Mouse (Mus musculus): Measurements from ENCODE around the gene Gls2. TPM values are rescaled to one million over a fixed set of nuclear protein-coding genes. Genes with fewer than 3 reads are reported as not detected.
"Not testable (repeated sequence)": the region's sequence is repeated elsewhere in the genome, so short reads cannot be mapped to it uniquely, and the experiment has no call there.

Gls2 gene
- 10 to 100 TPM; 21.3 to 22.6 TPM for total RNA-seq (2021)
- long read RNA-seq, experiment 1, transcript Gls2-201 (18 exons, 2,573 nt), result major isoform, 9 of 40 reads
- long read RNA-seq, experiment 1, partial matches to known transcripts, result 8 of 40 reads
- long read RNA-seq, experiment 1, other reads (novel, unspliced or antisense), result 21 of 40 reads
- long read RNA-seq, experiment 2, transcript Gls2-201 (18 exons, 2,573 nt), result major isoform, 7 of 28 reads
- long read RNA-seq, experiment 2, partial matches to known transcripts, result 7 of 28 reads
- long read RNA-seq, experiment 2, other reads (novel, unspliced or antisense), result 12 of 28 reads

- peak; percentile 98 for DNase-seq (ENCODE audit: low spot score in 2 of 2)
- intact Hi-C loops (cut with DNase I), result no loop called here
Observed at GRCm38 (mm10) chr10:128194024-128194550, at the start of gene Gls2. Gene Gls2 (plus strand): TSS chr10:128194457.

- intact Hi-C loops (cut with DNase I), result no loop called here
- DNase-seq (ENCODE audit: low spot score in 2 of 2), result no peak
Observed at GRCm38 (mm10) chr10:128144961-128145360, 49.3 kb upstream of the Gls2 start.

GRCm38 (mm10) chr10:128148789-128149365 is 45.4 kb upstream of the Gls2 start:
- intact Hi-C loops (cut with DNase I), result no loop called here
- DNase-seq (ENCODE audit: low spot score in 2 of 2), result no peak

GRCm38 (mm10) chr10:128149592-128149991 is 44.7 kb upstream of the Gls2 start:
- no peak for DNase-seq (ENCODE audit: low spot score in 2 of 2)
- intact Hi-C loops (cut with DNase I), result no loop called here

- no peak for DNase-seq (ENCODE audit: low spot score in 2 of 2)
- intact Hi-C loops (cut with DNase I), result no loop called here
Observed at GRCm38 (mm10) chr10:128150941-128151340, 43.3 kb upstream of the Gls2 start.

GRCm38 (mm10) chr10:128153978-128154377 is 40.3 kb upstream of the Gls2 start:
- DNase-seq (ENCODE audit: low spot score in 2 of 2), result no peak
- intact Hi-C loops (cut with DNase I), result no loop called here

- DNase-seq (ENCODE audit: low spot score in 2 of 2); intact Hi-C loops (cut with DNase I): not testable (repeated sequence)
Observed at GRCm38 (mm10) chr10:128165726-128166125, 28.5 kb upstream of the Gls2 start.

GRCm38 (mm10) chr10:128167091-128167490 is 27.2 kb upstream of the Gls2 start:
- DNase-seq (ENCODE audit: low spot score in 2 of 2), result no peak
- intact Hi-C loops (cut with DNase I), result no loop called here

- DNase-seq (ENCODE audit: low spot score in 2 of 2); intact Hi-C loops (cut with DNase I): not testable (repeated sequence)
Observed at GRCm38 (mm10) chr10:128171348-128171747, 22.9 kb upstream of the Gls2 start.

GRCm38 (mm10) chr10:128175302-128175701 is 19.0 kb upstream of the Gls2 start:
- intact Hi-C loops (cut with DNase I), result loop anchor here (5.0 kb wide), 1 partner anchor 78 kb away; no protein-coding TSS in a partner anchor
- DNase-seq (ENCODE audit: low spot score in 2 of 2), result no peak

GRCm38 (mm10) chr10:128175996-128176755 is 18.1 kb upstream of the Gls2 start:
- peak; percentile 35 to 58 for DNase-seq (ENCODE audit: low spot score in 2 of 2)
- intact Hi-C loops (cut with DNase I), result loop anchor here (5.0 kb wide), 1 partner anchor 79 kb away; no protein-coding TSS in a partner anchor

- intact Hi-C loops (cut with DNase I), result loop anchor here (5.0 kb wide), 1 partner anchor 80 kb away; no protein-coding TSS in a partner anchor
Observed at GRCm38 (mm10) chr10:128177316-128177715, 16.9 kb upstream of the Gls2 start.

GRCm38 (mm10) chr10:128179989-128180388 is 14.3 kb upstream of the Gls2 start, which contains the start of gene Rbms2:
Gene Rbms2 (minus strand): TSS chr10:128180297.
- no peak for DNase-seq (ENCODE audit: low spot score in 2 of 2)

More at GRCm38 (mm10) chr10:128177316-128177715, 16.9 kb upstream of the Gls2 start:
- DNase-seq (ENCODE audit: low spot score in 2 of 2), result no peak

GRCm38 (mm10) chr10:128184296-128184695 is 10.0 kb upstream of the Gls2 start:
- intact Hi-C loops (cut with DNase I), result loop anchor here (10.0 kb wide), 1 partner anchor 229 kb away; no protein-coding TSS in a partner anchor
- DNase-seq (ENCODE audit: low spot score in 2 of 2), result no peak

More at GRCm38 (mm10) chr10:128179989-128180388, 14.3 kb upstream of the Gls2 start, which contains the start of gene Rbms2:
- intact Hi-C loops (cut with DNase I), result loop anchor here (5.0 to 10.0 kb wide), 2 partner anchors 83 to 225 kb away; no protein-coding TSS in a partner anchor

- intact Hi-C loops (cut with DNase I), result loop anchor here (10.0 kb wide), 1 partner anchor 231 kb away; no protein-coding TSS in a partner anchor
- no peak for DNase-seq (ENCODE audit: low spot score in 2 of 2)
Observed at GRCm38 (mm10) chr10:128185277-128185940, 8.8 kb upstream of the Gls2 start.

GRCm38 (mm10) chr10:128185959-128186358 is 8.3 kb upstream of the Gls2 start:
- peak; percentile 65 to 80 for DNase-seq (ENCODE audit: low spot score in 2 of 2)
- intact Hi-C loops (cut with DNase I), result loop anchor here (2.0 to 10.0 kb wide), 3 partner anchors 45 to 231 kb away; partner anchors contain the start of gene Baz2a

GRCm38 (mm10) chr10:128187181-128187605 is 7.1 kb upstream of the Gls2 start:
- intact Hi-C loops (cut with DNase I), result loop anchor here (2.0 to 10.0 kb wide), 3 partner anchors 46 to 232 kb away; partner anchors contain the start of gene Baz2a
- DNase-seq (ENCODE audit: low spot score in 2 of 2), result no peak

- intact Hi-C loops (cut with DNase I), result loop anchor here (10.0 kb wide), 1 partner anchor 234 kb away; no protein-coding TSS in a partner anchor
- DNase-seq (ENCODE audit: low spot score in 2 of 2), result peak; percentile 81 to 89
Observed at GRCm38 (mm10) chr10:128188242-128188877, 5.9 kb upstream of the Gls2 start.
